Mouse (Mus musculus): ENCODE measurements at regions not wholly inside any gene's neighbourhood (a gene's known extent, or its start where the extent isn't known, plus 50 kb on each side); places are given as distances from the start of the nearest gene placed in this dataset.
A peak's percentile ranks its signal among the peaks of the same experiment; 100 is the strongest.

DNA sequence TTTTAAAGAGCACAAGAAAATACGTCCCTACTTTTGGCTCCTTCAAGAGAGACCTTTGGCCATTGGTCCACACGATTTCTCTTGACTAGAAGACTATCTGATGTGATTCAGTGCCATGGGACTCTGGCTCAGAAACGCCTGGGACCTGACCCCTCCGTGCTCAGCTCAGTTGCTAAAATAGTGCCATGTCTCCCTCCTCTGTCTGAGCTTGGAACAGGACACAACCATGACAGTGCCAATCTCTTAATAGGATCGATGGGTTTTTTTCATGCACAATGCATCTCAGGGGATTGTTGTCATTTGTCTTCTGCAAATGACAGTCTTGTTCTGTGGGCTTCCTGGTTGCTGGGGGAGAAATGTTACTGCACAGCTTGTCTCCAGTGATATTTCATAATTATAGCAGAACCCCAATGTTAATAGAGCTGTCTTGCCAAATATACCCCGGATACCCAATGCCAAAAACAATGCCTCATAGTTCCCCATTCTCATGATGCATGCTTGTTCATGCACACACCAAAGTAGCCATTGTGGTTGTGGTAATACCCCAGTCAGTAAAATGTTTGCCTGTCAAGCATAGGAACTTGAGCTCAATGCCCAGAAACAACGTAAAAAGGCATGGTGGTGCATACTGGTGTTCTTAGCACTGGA, 216.7 kb upstream of the Ercc4 start:
- Histone ChIP-seq H3K4me3 (no peak overlapping the region), H3K9me3 (no peaks in the 10 kb centered on the region), H3K27ac (no peak overlapping the region), H3K27me3 (no peaks in the 10 kb centered on the region), H3K4me1 (no peaks in the 10 kb centered on the region), H3K36me3 (no peaks in the 10 kb centered on the region), H3K4me2 (replicated peaks) (no peak overlapping the region), H3K9ac (no peak overlapping the region)
- WGBS, result 83% methylated on average over 7 of the region's 7 CpGs
- ATAC-seq (ENCODE audit: low FRiP score, low read depth), result no peak

GRCm38 (mm10) chr16:12897267-12897666, 212.2 kb upstream of the Ercc4 start:
- H3K4me1 ChIP-seq, result no peaks in the 10 kb centered on the region
- H3K4me3 ChIP-seq, result no peak overlapping the region
- peaks cover 4% of the 10 kb centered on the region; the same call in 1 of the 2 replicates for H3K9me3 ChIP-seq
- H3K36me3 ChIP-seq, result no peaks in the 10 kb centered on the region
- no peak for ATAC-seq (ENCODE audit: low FRiP score, low read depth)
- no peak overlapping the region for H3K9ac ChIP-seq
- WGBS, result 60% methylated on average over 1 of the region's 1 CpGs
- H3K27me3 ChIP-seq, result no peaks in the 10 kb centered on the region
- H3K4me2 ChIP-seq (replicated peaks), result no peak overlapping the region
- H3K27ac ChIP-seq, result no peak overlapping the region

DNA sequence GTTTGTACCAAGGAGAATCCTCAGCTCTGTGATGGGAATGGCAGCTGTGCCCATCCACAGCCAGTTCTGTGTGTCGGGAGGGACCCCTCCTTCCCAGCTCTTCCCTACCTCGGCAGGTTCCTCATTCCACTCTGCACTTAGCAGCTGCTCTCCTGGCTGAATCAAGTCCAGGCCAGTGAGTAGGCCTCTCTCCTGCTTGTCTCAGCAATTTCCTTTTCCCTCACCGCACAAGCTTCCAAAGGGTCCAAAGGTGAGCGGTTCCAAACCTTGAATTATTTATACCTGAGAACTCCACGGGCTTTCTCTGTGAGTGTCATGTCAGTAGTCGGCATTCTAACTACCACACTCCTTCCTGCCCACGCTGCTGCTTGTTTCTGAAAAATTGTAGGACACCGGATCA, 208.8 kb upstream of the Ercc4 start:
- H3K27ac ChIP-seq, result no peak overlapping the region
- H3K4me2 ChIP-seq (replicated peaks), result no peak overlapping the region
- H3K9me3 ChIP-seq, result peaks cover 4% of the 10 kb centered on the region; the same call in 1 of the 2 replicates
- H3K9ac ChIP-seq, result no peak overlapping the region
- ATAC-seq (ENCODE audit: low FRiP score, low read depth), result no peak
- H3K36me3 ChIP-seq, result no peaks in the 10 kb centered on the region
- 86% methylated on average over 8 of the region's 8 CpGs for WGBS
- no peaks in the 10 kb centered on the region for H3K4me1 ChIP-seq
- no peak overlapping the region for H3K4me3 ChIP-seq
- no peaks in the 10 kb centered on the region for H3K27me3 ChIP-seq

DNA sequence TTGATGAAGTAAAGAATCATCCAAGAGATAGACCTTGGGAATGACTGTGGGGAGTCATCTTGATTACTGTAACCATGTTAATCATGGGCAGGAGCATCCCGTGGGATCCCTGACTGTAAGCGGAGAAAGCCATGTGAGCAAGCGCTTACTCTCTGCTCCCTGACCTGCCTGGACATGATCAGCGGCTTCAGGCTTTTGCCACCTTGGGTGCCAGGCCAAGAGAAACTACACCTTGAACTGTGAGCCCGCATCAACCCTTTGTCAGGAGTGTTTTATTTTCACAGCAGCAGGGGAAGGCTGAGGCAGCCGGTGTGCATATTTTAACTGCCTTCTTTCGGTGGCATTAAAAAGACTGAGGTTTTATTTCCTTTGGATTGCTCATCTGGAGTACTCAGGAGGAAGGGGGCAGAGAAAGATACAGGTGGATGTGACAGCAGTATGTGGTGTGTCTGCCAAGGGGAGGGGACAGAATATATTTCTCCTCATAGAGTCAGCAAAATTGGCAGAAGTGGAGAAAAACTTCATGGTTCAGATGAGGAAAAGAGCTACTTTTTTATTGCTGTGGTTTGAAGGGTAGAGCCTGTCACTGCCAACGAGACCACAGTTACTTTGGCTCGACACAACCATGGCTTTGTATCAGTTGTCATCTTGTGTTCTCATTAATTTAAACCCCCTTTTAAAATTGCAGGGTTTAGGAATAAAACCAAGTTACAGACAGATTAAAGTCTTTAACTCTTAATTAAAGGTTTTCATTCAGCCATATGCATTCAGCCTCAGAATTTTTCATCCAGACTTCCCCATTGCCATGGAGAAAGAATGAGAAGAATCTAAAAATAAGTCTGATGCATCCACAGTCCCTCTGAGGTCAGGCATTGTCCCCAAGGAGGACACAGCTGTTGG, 208.1 kb upstream of the Ercc4 start:
- Histone ChIP-seq H3K27ac (no peak overlapping the region), H3K4me1 (no peaks in the 10 kb centered on the region), H3K9me3 (peaks cover 4% of the 10 kb centered on the region; the same call in 1 of the 2 replicates), H3K4me2 (replicated peaks) (no peak overlapping the region), H3K4me3 (no peak overlapping the region), H3K9ac (no peak overlapping the region), H3K36me3 (no peaks in the 10 kb centered on the region), H3K27me3 (no peaks in the 10 kb centered on the region)
- no peak for ATAC-seq (ENCODE audit: low FRiP score, low read depth)
- WGBS, result 70% methylated on average over 9 of the region's 9 CpGs

DNA sequence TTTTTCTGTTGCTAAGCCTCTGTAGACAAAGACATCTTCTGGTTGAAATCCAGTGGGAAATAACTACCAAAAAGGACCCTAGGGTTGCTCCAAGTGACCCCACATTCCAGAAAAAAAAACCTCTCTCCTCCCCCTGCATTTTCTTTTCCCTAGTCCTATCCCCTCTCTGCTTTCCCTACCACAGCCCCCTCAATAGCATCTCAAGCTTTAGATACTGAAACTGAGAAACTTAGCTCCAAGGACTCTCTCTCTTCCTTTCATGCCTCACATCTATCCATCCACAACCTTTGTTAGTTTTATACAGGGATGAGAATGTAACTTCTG, 207.5 kb upstream of the Ercc4 start:
- H3K9ac ChIP-seq, result no peak overlapping the region
- H3K4me3 ChIP-seq, result no peak overlapping the region
- no peak for ATAC-seq (ENCODE audit: low FRiP score, low read depth)
- no peaks in the 10 kb centered on the region for H3K36me3 ChIP-seq
- no peaks in the 10 kb centered on the region for H3K27me3 ChIP-seq
- peaks cover 4% of the 10 kb centered on the region; the same call in 1 of the 2 replicates for H3K9me3 ChIP-seq
- no peak overlapping the region for H3K4me2 ChIP-seq (replicated peaks)
- H3K4me1 ChIP-seq, result no peaks in the 10 kb centered on the region
- H3K27ac ChIP-seq, result no peak overlapping the region

DNA sequence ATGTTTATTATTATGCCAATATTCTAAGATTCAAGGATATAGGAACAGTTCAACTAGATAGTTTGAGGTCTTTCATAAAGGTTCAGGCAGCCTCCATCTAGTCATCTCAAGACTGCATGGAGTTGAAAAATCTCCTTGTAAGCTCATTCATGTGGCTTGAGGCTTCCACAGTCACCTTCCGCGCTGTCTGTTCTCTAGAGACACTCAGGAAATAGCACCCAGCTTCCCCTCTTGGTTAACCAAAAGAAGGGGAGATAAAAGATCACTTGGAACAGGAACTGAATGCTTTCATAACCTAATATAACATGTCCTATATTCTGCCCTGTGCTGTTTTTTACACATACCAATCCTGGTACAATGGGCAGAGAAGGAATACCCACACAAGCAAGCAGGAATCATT, 206.3 kb upstream of the Ercc4 start:
- Histone ChIP-seq H3K4me2 (replicated peaks) (no peak overlapping the region), H3K27ac (no peak overlapping the region), H3K36me3 (no peaks in the 10 kb centered on the region), H3K9ac (no peak overlapping the region), H3K4me1 (no peaks in the 10 kb centered on the region), H3K27me3 (no peaks in the 10 kb centered on the region), H3K9me3 (peaks cover 4% of the 10 kb centered on the region; the same call in 1 of the 2 replicates), H3K4me3 (no peak overlapping the region)
- 97% methylated on average over 2 of the region's 2 CpGs for WGBS
- no peak for ATAC-seq (ENCODE audit: low FRiP score, low read depth)

DNA sequence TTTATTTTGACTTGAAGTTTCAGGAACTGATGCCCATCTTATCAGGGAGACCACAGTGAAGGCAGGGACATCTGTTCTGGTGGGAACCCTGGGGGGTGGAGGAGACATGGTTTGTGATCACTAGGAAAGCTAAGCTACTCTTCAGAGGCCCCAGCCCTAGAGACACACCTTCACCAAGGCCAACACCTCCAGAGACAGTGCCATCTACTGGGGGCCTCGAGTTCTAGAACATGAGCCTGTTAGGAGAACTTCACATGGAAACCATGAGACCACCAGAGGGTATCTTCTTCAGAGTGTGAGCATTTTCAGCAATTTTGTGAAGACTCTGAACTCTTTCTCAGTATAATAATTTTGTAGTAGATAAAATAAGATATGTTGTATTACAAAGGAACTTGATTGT, 204.5 kb upstream of the Ercc4 start:
- H3K9me3 ChIP-seq, result no peaks in the 10 kb centered on the region
- H3K27ac ChIP-seq, result no peak overlapping the region
- no peak for ATAC-seq (ENCODE audit: low FRiP score, low read depth)
- no peak overlapping the region for H3K9ac ChIP-seq
- WGBS, result 49% methylated on average over 1 of the region's 1 CpGs
- H3K4me2 ChIP-seq (replicated peaks), result no peak overlapping the region
- H3K27me3 ChIP-seq, result no peaks in the 10 kb centered on the region
- no peaks in the 10 kb centered on the region for H3K36me3 ChIP-seq
- no peak overlapping the region for H3K4me3 ChIP-seq
- H3K4me1 ChIP-seq, result no peaks in the 10 kb centered on the region

- no peak overlapping the region for H3K4me3 ChIP-seq
- no peaks in the 10 kb centered on the region for H3K4me1 ChIP-seq
- H3K27me3 ChIP-seq, result no peaks in the 10 kb centered on the region
- no peaks in the 10 kb centered on the region for H3K36me3 ChIP-seq
- no peak overlapping the region for H3K9ac ChIP-seq
- no peak overlapping the region for H3K27ac ChIP-seq
- WGBS, result 89% methylated on average over 6 of the region's 6 CpGs
- no peak overlapping the region for H3K4me2 ChIP-seq (replicated peaks)
- no peak for ATAC-seq (ENCODE audit: low FRiP score, low read depth)
- no peaks in the 10 kb centered on the region for H3K9me3 ChIP-seq
Observed at GRCm38 (mm10) chr16:12924668-12925067, 184.8 kb upstream of the Ercc4 start.

- Histone ChIP-seq H3K4me1 (no peaks in the 10 kb centered on the region), H3K27ac (no peak overlapping the region), H3K9me3 (no peaks in the 10 kb centered on the region), H3K36me3 (no peaks in the 10 kb centered on the region), H3K4me3 (no peak overlapping the region), H3K9ac (no peak overlapping the region), H3K4me2 (replicated peaks) (no peak overlapping the region), H3K27me3 (no peaks in the 10 kb centered on the region)
- whole genome bisulfite sequencing, result 82% methylated on average over 9 of the region's 9 CpGs
- no peak for ATAC-seq (ENCODE audit: low FRiP score, low read depth)
Observed at GRCm38 (mm10) chr16:12925931-12926330, 183.6 kb upstream of the Ercc4 start.

GRCm38 (mm10) chr16:12931111-12931510, 178.4 kb upstream of the Ercc4 start:
- no peak overlapping the region for H3K27ac ChIP-seq
- H3K36me3 ChIP-seq, result no peaks in the 10 kb centered on the region
- no peak for ATAC-seq (ENCODE audit: low FRiP score, low read depth)
- no peaks in the 10 kb centered on the region for H3K9me3 ChIP-seq
- H3K9ac ChIP-seq, result no peak overlapping the region
- WGBS, result 83% methylated on average over 6 of the region's 6 CpGs
- H3K4me3 ChIP-seq, result no peak overlapping the region
- H3K27me3 ChIP-seq, result no peaks in the 10 kb centered on the region
- H3K4me1 ChIP-seq, result no peaks in the 10 kb centered on the region
- H3K4me2 ChIP-seq (replicated peaks), result no peak overlapping the region

GRCm38 (mm10) chr16:12932959-12933358, 176.5 kb upstream of the Ercc4 start:
- H3K4me1 ChIP-seq, result no peaks in the 10 kb centered on the region
- H3K27me3 ChIP-seq, result no peaks in the 10 kb centered on the region
- 0 out of 2 replicates have a peak, but pooled peaks have one; percentile 15 for ATAC-seq (ENCODE audit: low FRiP score, low read depth)
- H3K4me2 ChIP-seq (replicated peaks), result no peak overlapping the region
- no peaks in the 10 kb centered on the region for H3K9me3 ChIP-seq
- no peaks in the 10 kb centered on the region for H3K36me3 ChIP-seq
- H3K27ac ChIP-seq, result no peak overlapping the region
- 90% methylated on average over 3 of the region's 3 CpGs for WGBS
- H3K9ac ChIP-seq, result no peak overlapping the region
- H3K4me3 ChIP-seq, result no peak overlapping the region

GRCm38 (mm10) chr16:12934586-12934985, 174.9 kb upstream of the Ercc4 start:
- H3K9me3 ChIP-seq, result no peaks in the 10 kb centered on the region

More at GRCm38 (mm10) chr16:12934586-12934985, 174.9 kb upstream of the Ercc4 start:
- no peak overlapping the region for H3K9ac ChIP-seq
- no peak overlapping the region for H3K4me2 ChIP-seq (replicated peaks)
- H3K4me3 ChIP-seq, result no peak overlapping the region
- H3K27me3 ChIP-seq, result no peaks in the 10 kb centered on the region
- H3K27ac ChIP-seq, result no peak overlapping the region
- no peaks in the 10 kb centered on the region for H3K36me3 ChIP-seq
- no peaks in the 10 kb centered on the region for H3K4me1 ChIP-seq
- 75% methylated on average over 7 of the region's 7 CpGs for WGBS
- no peak for ATAC-seq (ENCODE audit: low FRiP score, low read depth)
